Mouse (Mus musculus): ENCODE measurements around the gene Kcnc4.
A peak's percentile ranks its signal among the peaks of the same experiment; 100 is the strongest.

The Kcnc4 gene

GRCm38 (mm10) chr3:107458528-107459195 is 690 bp downstream of the Kcnc4 start:
- no peak for DNase-seq (ENCODE audit: low spot score in 2 of 2)

- DNase-seq (ENCODE audit: low spot score in 2 of 2) = no peak
Observed at GRCm38 (mm10) chr3:107458104-107458503, 1.2 kb downstream of the Kcnc4 start.

- DNase-seq (ENCODE audit: low spot score in 2 of 2) = no peak
Observed at GRCm38 (mm10) chr3:107454280-107454679, 5.1 kb downstream of the Kcnc4 start.

GRCm38 (mm10) chr3:107446822-107447221 is 12.5 kb downstream of the Kcnc4 start:
- no peak for DNase-seq (ENCODE audit: low spot score in 2 of 2)

- no peak for DNase-seq (ENCODE audit: low spot score in 2 of 2)
Observed at GRCm38 (mm10) chr3:107443866-107444265, 15.5 kb downstream of the Kcnc4 start.

GRCm38 (mm10) chr3:107442191-107442590 is 17.2 kb downstream of the Kcnc4 start:
- peak; percentile 75 to 80 for DNase-seq (ENCODE audit: low spot score in 2 of 2)

GRCm38 (mm10) chr3:107441306-107441705 is 18.0 kb downstream of the Kcnc4 start:
- DNase-seq (ENCODE audit: low spot score in 2 of 2) = no peak

GRCm38 (mm10) chr3:107439280-107439679 is 20.1 kb downstream of the Kcnc4 start:
- no peak for DNase-seq (ENCODE audit: low spot score in 2 of 2)

GRCm38 (mm10) chr3:107437666-107438065 is 21.7 kb downstream of the Kcnc4 start:
- DNase-seq (ENCODE audit: low spot score in 2 of 2) = no peak

GRCm38 (mm10) chr3:107436434-107436833 is 22.9 kb downstream of the Kcnc4 start:
- no peak for DNase-seq (ENCODE audit: low spot score in 2 of 2)

- no peak for DNase-seq (ENCODE audit: low spot score in 2 of 2)
Observed at GRCm38 (mm10) chr3:107433614-107434013, 25.7 kb downstream of the Kcnc4 start.

- no peak for DNase-seq (ENCODE audit: low spot score in 2 of 2)
Observed at GRCm38 (mm10) chr3:107431268-107431667, 28.1 kb downstream of the Kcnc4 start.

GRCm38 (mm10) chr3:107424258-107425041 is 34.9 kb downstream of the Kcnc4 start:
- DNase-seq (ENCODE audit: low spot score in 2 of 2) = peak; percentile 61 to 63

- no peak for DNase-seq (ENCODE audit: low spot score in 2 of 2)
Observed at GRCm38 (mm10) chr3:107420156-107420555, 39.2 kb downstream of the Kcnc4 start.

- no peak for DNase-seq (ENCODE audit: low spot score in 2 of 2)
Observed at GRCm38 (mm10) chr3:107417287-107417644, 42.1 kb downstream of the Kcnc4 start.

GRCm38 (mm10) chr3:107416541-107417286 is 42.6 kb downstream of the Kcnc4 start:
- no peak for DNase-seq (ENCODE audit: low spot score in 2 of 2)

- no peak for DNase-seq (ENCODE audit: low spot score in 2 of 2)
Observed at GRCm38 (mm10) chr3:107413093-107413492, 46.3 kb downstream of the Kcnc4 start.

- no peak for DNase-seq (ENCODE audit: low spot score in 2 of 2)
Observed at GRCm38 (mm10) chr3:107412509-107412908, 46.8 kb downstream of the Kcnc4 start.

- no peak for DNase-seq (ENCODE audit: low spot score in 2 of 2)
Observed at GRCm38 (mm10) chr3:107411669-107412068, 47.7 kb downstream of the Kcnc4 start.

GRCm38 (mm10) chr3:107401401-107401800 is 58.0 kb downstream of the Kcnc4 start:
- no peak for DNase-seq (ENCODE audit: low spot score in 2 of 2)

- DNase-seq (ENCODE audit: low spot score in 2 of 2) = no peak
Observed at GRCm38 (mm10) chr3:107399991-107400640, 59.2 kb downstream of the Kcnc4 start.

GRCm38 (mm10) chr3:107391198-107391597 is 68.2 kb downstream of the Kcnc4 start:
- DNase-seq (ENCODE audit: low spot score in 2 of 2) = no peak

Measured in right cerebral cortex, postnatal 36 days (tissue).